Mouse (Mus musculus): Measurements from ENCODE around the gene Ptprf.

Gene Ptprf

GRCm38 (mm10) chr4:118291231-118291630 is at the start of gene Ptprf:
TSS of gene Ptprf (minus strand) at chr4:118291405.
- DNase-seq (ENCODE audit: low spot score), result peak; percentile 75

- peak; percentile 54 for DNase-seq (ENCODE audit: low spot score)
Measured at GRCm38 (mm10) chr4:118336658-118337057, 45.5 kb upstream of the Ptprf start.

- DNase-seq (ENCODE audit: low spot score), result no peak
Measured at GRCm38 (mm10) chr4:118335991-118336390, 44.8 kb upstream of the Ptprf start.

- DNase-seq (ENCODE audit: low spot score), result no peak
Measured at GRCm38 (mm10) chr4:118331777-118332176, 40.6 kb upstream of the Ptprf start.

GRCm38 (mm10) chr4:118326476-118326875 is 35.3 kb upstream of the Ptprf start:
- DNase-seq (ENCODE audit: low spot score), result no peak

- no peak for DNase-seq (ENCODE audit: low spot score)
Measured at GRCm38 (mm10) chr4:118320636-118321035, 29.4 kb upstream of the Ptprf start.

GRCm38 (mm10) chr4:118319706-118320344 is 28.6 kb upstream of the Ptprf start:
- no peak for DNase-seq (ENCODE audit: low spot score)

GRCm38 (mm10) chr4:118316662-118317061 is 25.5 kb upstream of the Ptprf start:
- DNase-seq (ENCODE audit: low spot score), result no peak

- no peak for DNase-seq (ENCODE audit: low spot score)
Measured at GRCm38 (mm10) chr4:118315286-118315685, 24.1 kb upstream of the Ptprf start.

- DNase-seq (ENCODE audit: low spot score), result no peak
Measured at GRCm38 (mm10) chr4:118310461-118310860, 19.3 kb upstream of the Ptprf start.

- DNase-seq (ENCODE audit: low spot score), result no peak
Measured at GRCm38 (mm10) chr4:118307533-118308263, 16.5 kb upstream of the Ptprf start.

- no peak for DNase-seq (ENCODE audit: low spot score)
Measured at GRCm38 (mm10) chr4:118306113-118306696, 15.0 kb upstream of the Ptprf start.

GRCm38 (mm10) chr4:118304984-118305383 is 13.8 kb upstream of the Ptprf start:
- no peak for DNase-seq (ENCODE audit: low spot score)

- peak; percentile 53 for DNase-seq (ENCODE audit: low spot score)
Measured at GRCm38 (mm10) chr4:118297844-118298243, 6.6 kb upstream of the Ptprf start.

GRCm38 (mm10) chr4:118295651-118296561 is 4.7 kb upstream of the Ptprf start:
- DNase-seq (ENCODE audit: low spot score), result no peak

GRCm38 (mm10) chr4:118294811-118295210 is 3.6 kb upstream of the Ptprf start:
- DNase-seq (ENCODE audit: low spot score), result no peak

- peak; percentile 88 for DNase-seq (ENCODE audit: low spot score)
Measured at GRCm38 (mm10) chr4:118292741-118293306, 1.6 kb upstream of the Ptprf start.

GRCm38 (mm10) chr4:118290416-118291030 is 682 bp downstream of the Ptprf start:
- DNase-seq (ENCODE audit: low spot score), result peak; percentile 55

- DNase-seq (ENCODE audit: low spot score), result no peak
Measured at GRCm38 (mm10) chr4:118289960-118290415, 1.2 kb downstream of the Ptprf start.

GRCm38 (mm10) chr4:118289266-118289665 is 1.9 kb downstream of the Ptprf start:
- no peak for DNase-seq (ENCODE audit: low spot score)

- no peak for DNase-seq (ENCODE audit: low spot score)
Measured at GRCm38 (mm10) chr4:118288531-118288930, 2.7 kb downstream of the Ptprf start.
